Mouse (Mus musculus) liver, embryonic 14 days (tissue): ENCODE measurements around the gene Dazap2. TPM values are rescaled to one million over a fixed set of nuclear protein-coding genes. Genes with fewer than 3 reads are reported as not detected.

Source experiments
- polyA plus RNA-seq: library from polyadenylated mRNA; depleted of rRNA; stranded (reverse); fragments of >200 nt; gene quantifications from 2 replicates; pipeline ENCODE4 v1.2.3, GENCODE M21; 2012; rRNA removed

Dazap2 gene
- polyA plus RNA-seq: 97.1 and 117 TPM in 2 replicates

GRCm38 (mm10) chr15:100614996-100615824 lies at the start of gene Dazap2:
Dazap2 (plus strand) TSS chr15:100615349.

GRCm38 (mm10) chr15:100599276-100600046 lies 15.7 kb upstream of the Dazap2 start, which contains the start of gene Pou6f1:
Pou6f1 (minus strand) TSS chr15:100599984.

GRCm38 (mm10) chr15:100636700-100637501 lies 21.8 kb downstream of the Dazap2 start, which contains the start of gene Smagp:
Smagp (minus strand) TSS chr15:100636940.

GRCm38 (mm10) chr15:100669337-100669736 lies 54.2 kb downstream of the Dazap2 start, which contains the start of gene Bin2:
Bin2 (minus strand) TSS chr15:100669553.

Other genes starting within 250 kb of the Dazap2 start
- gene Gm5475, start 193.2 kb upstream of the Dazap2 start, polyA plus RNA-seq: 0.02 TPM in 1 of 2 replicates, not detected in the other
- gene Slc11a2, start 190.3 kb upstream of the Dazap2 start, polyA plus RNA-seq: 30.0 and 37.1 TPM in 2 replicates
- gene Letmd1, start 146.3 kb upstream of the Dazap2 start, polyA plus RNA-seq: 13.9 and 15.9 TPM in 2 replicates
- gene Csrnp2, start 119.9 kb upstream of the Dazap2 start, polyA plus RNA-seq: 0.51 and 0.55 TPM in 2 replicates
- gene Tfcp2, start 63.3 kb upstream of the Dazap2 start, polyA plus RNA-seq: 2.3 and 2.6 TPM in 2 replicates
- gene Pou6f1, start 15.4 kb upstream of the Dazap2 start, polyA plus RNA-seq: 0.33 and 0.37 TPM in 2 replicates
- gene Smagp, start 21.6 kb downstream of the Dazap2 start, polyA plus RNA-seq: 6.4 and 7.3 TPM in 2 replicates
- 18.0 and 18.6 TPM in 2 replicates for gene Bin2, start 54.2 kb downstream of the Dazap2 start, polyA plus RNA-seq
- 7.2 and 9.2 TPM in 2 replicates for gene Cela1, start 72.6 kb downstream of the Dazap2 start, polyA plus RNA-seq
- 0.37 and 0.53 TPM in 2 replicates for gene Galnt6, start 114.0 kb downstream of the Dazap2 start, polyA plus RNA-seq
- 0.07 and 0.22 TPM in 2 replicates for gene Slc4a8, start 146.4 kb downstream of the Dazap2 start, polyA plus RNA-seq